Mouse (Mus musculus) hindbrain, embryonic 12.5 days (tissue): ENCODE results near the gene Hmx1. TPM values are rescaled to one million over a fixed set of nuclear protein-coding genes. Genes with fewer than 3 reads are reported as not detected.
A peak's percentile ranks its signal among the peaks of the same experiment; 100 is the strongest.

ENCODE experiments used
- ATAC-seq: fragments of 200-750 bp; cut with Nextera tagmentation; 2 replicates; pipeline ENCODE4 v1.8.0; 2017; ENCODE audit warnings: moderate TSS enrichment; ENCODE audit not compliant: low FRiP score
- H3K27ac ChIP-seq: fragments of 300-500 bp; sonication (generic); 2 replicates; pipeline ENCODE4 v1.5.1; 2016; ENCODE audit warnings: mild to moderate bottlenecking
- H3K27me3 ChIP-seq: fragments of 300-500 bp; sonication (generic); 2 replicates; pipeline ENCODE4 v1.6.1; 2016; ENCODE audit warnings: mild to moderate bottlenecking
- H3K36me3 ChIP-seq: fragments of 300-500 bp; sonication (generic); 2 replicates; pipeline ENCODE4 v1.6.1; 2016; ENCODE audit warnings: mild to moderate bottlenecking
- H3K4me1 ChIP-seq: fragments of 300-500 bp; sonication (generic); 2 replicates; pipeline ENCODE4 v1.6.1; 2016
- H3K4me2 ChIP-seq: fragments of 300-500 bp; sonication (generic); replicated peaks from 2 replicates; pipeline ENCODE4 v1.6.1; 2016; ENCODE audit warnings: mild to moderate bottlenecking
- H3K4me3 ChIP-seq: fragments of 300-500 bp; sonication (generic); 2 replicates; pipeline ENCODE4 v1.5.1; 2016; ENCODE audit warnings: mild to moderate bottlenecking
- H3K9ac ChIP-seq: fragments of 300-500 bp; sonication (generic); 2 replicates; pipeline ENCODE4 v1.6.1; 2016; ENCODE audit warnings: mild to moderate bottlenecking, moderate library complexity
- H3K9me3 ChIP-seq: fragments of 300-500 bp; sonication (generic); replicated peaks from 2 replicates; pipeline ENCODE4 v1.6.1; 2016; ENCODE audit warnings: mild to moderate bottlenecking
- WGBS: fragments of 180-500 bp; shearing (Covaris S2); methylation state at CpG from one replicate; pipeline ENCODE4 v1.1.7; 2016; 5-methylcytosine and 5-hydroxymethylcytosine counted together
- polyA plus RNA-seq: library from polyadenylated mRNA; unstranded; fragments of >200 nt; fragmentation: Nextera tagmentation; extraction: Ambion mirVana; gene quantifications from 2 replicates; pipeline ENCODE4 v1.2.1, GENCODE M21; 2016

Hmx1 gene
- 15.5 and 17.3 TPM in 2 replicates for polyA plus RNA-seq

- peak; percentile 92 for ATAC-seq
- Histone ChIP-seq H3K9ac (no peak within 1 kb of the TSS; the same call in 1 of the 2 replicates), H3K27me3 (peaks cover 100% of the 10 kb centered on the region), H3K4me3 (peak within 1 kb of the TSS; percentile 45), H3K4me2 (peak within 1 kb of the TSS; percentile 65), H3K9me3 (no peaks in the 10 kb centered on the region), H3K4me1 (peaks cover 28% of the 10 kb centered on the region), H3K27ac (no peak within 1 kb of the TSS), H3K36me3 (no peaks in the 10 kb centered on the region)
- WGBS = under 1% methylated on average over 64 of the region's 71 CpGs
Observed at GRCm38 (mm10) chr5:35388491-35389111, at the start of gene Hmx1. Gene Hmx1, plus strand, starts transcription at chr5:35389108.

DNA sequence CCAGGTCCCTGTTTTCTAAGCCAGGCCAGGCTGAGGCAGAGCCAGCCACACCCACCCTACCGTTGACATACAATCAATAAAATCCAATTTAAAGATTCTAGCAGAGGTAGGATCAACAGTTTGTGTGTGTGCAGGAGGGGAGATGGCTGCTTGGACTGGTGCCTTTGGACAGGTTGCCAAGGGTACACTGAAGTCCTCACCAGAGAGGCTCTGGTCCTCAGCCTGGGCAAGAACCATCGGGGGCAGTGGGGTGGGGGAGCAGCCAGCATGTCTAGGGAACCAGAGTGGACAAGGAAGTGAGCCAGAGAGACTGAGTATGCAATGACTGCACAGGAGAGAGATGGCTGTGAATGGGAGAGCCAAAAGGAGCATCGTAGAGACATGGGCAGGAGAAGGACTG lies 43.8 kb upstream of the Hmx1 start:
- WGBS = 88% methylated on average over 3 of the region's 3 CpGs
- Histone ChIP-seq H3K4me3 (no peak overlapping the region), H3K27me3 (peaks cover 12% of the 10 kb centered on the region), H3K27ac (no peak overlapping the region), H3K36me3 (no peaks in the 10 kb centered on the region), H3K4me1 (no peaks in the 10 kb centered on the region), H3K4me2 (no peak overlapping the region), H3K9ac (no peak overlapping the region), H3K9me3 (no peaks in the 10 kb centered on the region)
- no peak for ATAC-seq

- Histone ChIP-seq H3K4me1 (no peaks in the 10 kb centered on the region), H3K27me3 (peaks cover 15% of the 10 kb centered on the region), H3K4me3 (no peak overlapping the region), H3K4me2 (no peak overlapping the region), H3K9me3 (no peaks in the 10 kb centered on the region), H3K9ac (no peak overlapping the region), H3K36me3 (no peaks in the 10 kb centered on the region), H3K27ac (no peak overlapping the region)
- 11% methylated on average over 3 of the region's 3 CpGs for WGBS
- ATAC-seq = no peak; the same call in 1 of the 2 replicates
Observed at GRCm38 (mm10) chr5:35348794-35349193, 40.1 kb upstream of the Hmx1 start.

DNA sequence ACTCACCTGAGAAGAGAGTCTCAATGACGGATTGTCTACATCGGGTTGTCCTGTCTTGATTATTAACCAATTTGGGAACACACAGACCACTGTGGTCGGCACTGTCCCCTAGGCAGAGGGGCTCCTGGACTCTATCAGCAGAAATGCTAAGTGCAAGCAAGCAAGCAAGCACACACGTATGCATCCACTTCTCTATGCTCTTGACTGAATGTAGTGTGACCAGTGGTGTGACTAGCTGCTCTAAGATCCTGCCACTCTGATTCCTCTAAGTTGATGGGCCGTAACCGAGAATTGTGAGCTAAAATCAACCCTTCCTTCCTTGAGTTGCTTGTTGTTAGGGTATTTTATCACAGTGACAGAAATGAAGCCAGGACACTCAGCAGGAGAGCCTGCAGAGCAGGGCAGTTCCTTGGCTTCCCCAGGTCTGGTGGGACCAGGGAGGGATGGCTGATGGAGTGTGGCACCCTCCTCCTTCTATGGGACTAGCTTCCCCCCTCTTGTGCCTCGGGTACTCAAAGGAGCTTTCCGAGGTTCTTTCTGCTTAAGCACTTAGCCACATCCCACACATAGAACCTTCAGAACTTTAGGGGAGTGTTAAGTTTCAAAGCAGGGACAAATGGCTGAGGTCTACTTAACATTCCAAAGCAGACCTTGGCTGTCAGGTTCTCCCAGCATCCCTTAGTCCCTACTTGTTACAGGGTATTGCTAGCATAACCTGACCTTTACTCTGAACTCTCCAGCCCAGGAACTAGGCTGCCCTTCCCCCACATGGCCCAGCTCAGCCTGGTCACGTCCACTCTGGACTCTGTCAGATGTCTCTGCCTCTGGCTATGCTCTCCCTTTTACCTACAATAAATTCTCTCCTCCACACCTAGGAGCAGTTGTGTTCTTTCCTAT lies 31.1 kb upstream of the Hmx1 start:
- Histone ChIP-seq H3K4me1 (no peaks in the 10 kb centered on the region), H3K9me3 (no peaks in the 10 kb centered on the region), H3K27me3 (no peaks in the 10 kb centered on the region), H3K4me3 (no peak overlapping the region), H3K27ac (no peak overlapping the region), H3K4me2 (no peak overlapping the region), H3K36me3 (no peaks in the 10 kb centered on the region), H3K9ac (no peak overlapping the region)
- 62% methylated on average over 9 of the region's 9 CpGs for WGBS
- no peak for ATAC-seq

- peak; percentile 61 for ATAC-seq
Observed at GRCm38 (mm10) chr5:35361570-35362284, 27.2 kb upstream of the Hmx1 start.

GRCm38 (mm10) chr5:35366241-35367032 lies 22.5 kb upstream of the Hmx1 start:
- H3K4me3 ChIP-seq = no peak overlapping the region
- H3K27ac ChIP-seq = no peak overlapping the region
- WGBS = 72% methylated on average over 20 of the region's 20 CpGs
- ATAC-seq = no peak
- no peak overlapping the region for H3K9ac ChIP-seq
- peaks cover 13% of the 10 kb centered on the region for H3K27me3 ChIP-seq
- no peaks in the 10 kb centered on the region for H3K4me1 ChIP-seq
- no peaks in the 10 kb centered on the region for H3K9me3 ChIP-seq
- H3K4me2 ChIP-seq = no peak overlapping the region
- no peaks in the 10 kb centered on the region for H3K36me3 ChIP-seq

More at GRCm38 (mm10) chr5:35361570-35362284, 27.2 kb upstream of the Hmx1 start:
- WGBS = 51% methylated on average over 8 of the region's 8 CpGs
- no peak overlapping the region for H3K4me2 ChIP-seq
- no peak overlapping the region for H3K27ac ChIP-seq
- H3K4me3 ChIP-seq = no peak overlapping the region
- H3K9me3 ChIP-seq = no peaks in the 10 kb centered on the region
- peaks cover 10% of the 10 kb centered on the region; the same call in 1 of the 2 replicates for H3K27me3 ChIP-seq
- no peaks in the 10 kb centered on the region for H3K36me3 ChIP-seq
- H3K9ac ChIP-seq = no peak overlapping the region
- H3K4me1 ChIP-seq = no peaks in the 10 kb centered on the region

- Histone ChIP-seq H3K4me3 (no peak overlapping the region), H3K4me1 (no peaks in the 10 kb centered on the region), H3K4me2 (no peak overlapping the region), H3K9me3 (no peaks in the 10 kb centered on the region), H3K27me3 (peaks cover 19% of the 10 kb centered on the region), H3K27ac (no peak overlapping the region), H3K36me3 (no peaks in the 10 kb centered on the region), H3K9ac (no peak overlapping the region)
- WGBS = 77% methylated on average over 6 of the region's 6 CpGs
- ATAC-seq = no peak
Observed at GRCm38 (mm10) chr5:35368916-35369315, 20.0 kb upstream of the Hmx1 start.

GRCm38 (mm10) chr5:35379066-35379465 lies 9.8 kb upstream of the Hmx1 start:
- Histone ChIP-seq H3K27ac (no peak overlapping the region), H3K27me3 (peaks cover 92% of the 10 kb centered on the region), H3K4me2 (no peak overlapping the region), H3K9ac (no peak overlapping the region), H3K9me3 (no peaks in the 10 kb centered on the region), H3K4me3 (no peak overlapping the region), H3K36me3 (no peaks in the 10 kb centered on the region), H3K4me1 (no peaks in the 10 kb centered on the region)
- no peak for ATAC-seq
- WGBS = 47% methylated on average over 2 of the region's 2 CpGs

- H3K27me3 ChIP-seq = peaks cover 97% of the 10 kb centered on the region
- WGBS = 4% methylated on average over 4 of the region's 4 CpGs
- H3K27ac ChIP-seq = no peak overlapping the region
- no peak for ATAC-seq
- H3K4me1 ChIP-seq = no peaks in the 10 kb centered on the region
- no peaks in the 10 kb centered on the region for H3K36me3 ChIP-seq
- no peak overlapping the region for H3K4me3 ChIP-seq
- no peaks in the 10 kb centered on the region for H3K9me3 ChIP-seq
- no peak overlapping the region for H3K9ac ChIP-seq
- no peak overlapping the region for H3K4me2 ChIP-seq
Observed at GRCm38 (mm10) chr5:35379815-35380214, 9.1 kb upstream of the Hmx1 start.

DNA sequence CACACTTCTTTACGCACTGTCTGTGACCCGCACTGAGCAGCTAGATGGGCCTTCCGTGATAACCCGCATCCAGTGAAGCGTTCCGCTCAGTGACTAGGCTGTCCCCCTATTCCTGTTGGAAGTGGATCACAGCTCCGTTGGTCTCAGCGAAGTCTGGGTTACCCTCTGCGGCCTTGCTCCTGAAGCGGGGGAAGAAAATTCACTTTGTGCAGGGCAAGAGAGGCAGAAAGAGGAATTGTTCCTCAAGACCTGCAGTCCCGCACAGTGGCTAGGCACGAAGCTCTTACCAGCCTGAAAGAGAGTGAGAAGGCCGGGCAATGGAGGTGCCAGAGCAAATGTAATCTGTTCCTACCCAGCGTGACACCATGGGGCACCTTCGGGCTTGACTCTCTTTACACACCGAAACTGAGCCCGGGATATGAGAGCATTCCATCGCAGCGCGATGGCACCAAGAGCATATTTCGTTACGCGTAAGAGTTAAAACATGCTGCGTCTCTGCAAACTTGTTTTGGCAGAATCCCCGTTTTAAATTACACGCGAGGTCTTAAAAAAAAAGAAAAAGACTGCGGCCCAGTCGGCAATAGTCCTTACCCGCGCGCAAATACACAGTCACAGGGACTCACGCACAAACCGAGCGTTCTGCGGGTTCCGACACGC lies 946 bp upstream of the Hmx1 start:
- Histone ChIP-seq H3K9ac (no peak overlapping the region), H3K27ac (no peak overlapping the region), H3K27me3 (peaks cover 100% of the 10 kb centered on the region), H3K9me3 (no peaks in the 10 kb centered on the region), H3K4me3 (peak overlapping the region; percentile 45), H3K4me2 (peak overlapping the region; percentile 65), H3K4me1 (peaks cover 28% of the 10 kb centered on the region), H3K36me3 (no peaks in the 10 kb centered on the region)
- no peak for ATAC-seq
- 2% methylated on average over 38 of the region's 38 CpGs for WGBS

DNA sequence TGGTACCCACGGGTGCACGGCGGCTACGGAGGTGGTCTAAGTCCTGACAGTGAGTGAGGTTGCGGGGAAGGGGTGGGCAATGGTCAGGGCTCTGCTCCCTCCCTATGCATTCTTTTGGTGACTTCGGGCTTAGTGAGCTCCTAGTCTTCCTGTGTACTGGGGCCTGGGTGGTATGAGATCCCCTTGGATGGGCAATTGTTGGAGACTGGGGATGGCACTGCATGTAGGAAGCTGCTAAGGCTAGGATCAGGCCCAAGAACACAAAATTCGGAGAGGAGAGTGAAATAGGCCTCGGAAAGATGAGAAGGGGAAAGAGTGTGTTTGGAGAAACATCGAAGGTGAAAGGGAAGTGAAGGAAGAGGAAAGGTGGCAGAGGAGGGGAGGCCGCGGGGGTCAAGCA lies 533 bp downstream of the Hmx1 start:
- H3K4me2 ChIP-seq = peak overlapping the region; percentile 65; the same call in 1 of the 2 replicates
- no peak overlapping the region for H3K9ac ChIP-seq
- no peak overlapping the region for H3K27ac ChIP-seq
- peaks cover 100% of the 10 kb centered on the region for H3K27me3 ChIP-seq
- WGBS = under 1% methylated on average over 11 of the region's 11 CpGs
- H3K36me3 ChIP-seq = no peaks in the 10 kb centered on the region
- peaks cover 28% of the 10 kb centered on the region for H3K4me1 ChIP-seq
- H3K4me3 ChIP-seq = peak overlapping the region; percentile 45
- H3K9me3 ChIP-seq = no peaks in the 10 kb centered on the region
- ATAC-seq = no peak
